Mouse (Mus musculus) myocyte (in vitro differentiated cells): ENCODE measurements around the gene Col1a1. TPM values are rescaled to one million over a fixed set of nuclear protein-coding genes. Genes with fewer than 3 reads are reported as not detected.
A peak's percentile ranks its signal among the peaks of the same experiment; 100 is the strongest.

Experiments used
- H3K27me3 ChIP-seq: one replicate; pipeline ENCODE4 v1.6.1; 2011; ENCODE audit not compliant: control insufficient read depth, insufficient read depth, insufficient read length
- H3K36me3 ChIP-seq: one replicate; pipeline ENCODE4 v1.6.1; 2011; ENCODE audit not compliant: control insufficient read depth, insufficient read depth
- H3K4me2 ChIP-seq: one replicate; pipeline ENCODE4 v1.6.1; 2011; ENCODE audit warnings: low read depth, control low read depth
- H3K4me3 ChIP-seq: one replicate; pipeline ENCODE4 v1.5.1; 2011; ENCODE audit warnings: mild to moderate bottlenecking, control low read depth, moderate library complexity
- H3K79me2 ChIP-seq: one replicate; pipeline ENCODE4 v1.6.1; 2011; ENCODE audit not compliant: control insufficient read depth, insufficient read depth
- H3ac ChIP-seq: one replicate; pipeline ENCODE4 v1.6.1; 2011; ENCODE audit not compliant: control insufficient read depth, insufficient read length
- CEBPB ChIP-seq: IDR thresholded peaks from 2 replicates; pipeline ENCODE4 v1.6.1; 2011; ENCODE audit warnings: mild to moderate bottlenecking, moderate library complexity; ENCODE audit not compliant: poor library complexity, insufficient read depth, severe bottlenecking
- E2F4 ChIP-seq: IDR thresholded peaks from one replicate; pipeline ENCODE4 v1.6.1; 2011; ENCODE audit warnings: mild to moderate bottlenecking, control low read depth, moderate library complexity; ENCODE audit not compliant: insufficient read depth
- MAX ChIP-seq: IDR thresholded peaks from one replicate; pipeline ENCODE4 v1.6.1; 2011; ENCODE audit warnings: low read depth, mild to moderate bottlenecking, control low read depth
- MYOD1 ChIP-seq, 3 experiments: IDR thresholded peaks; one replicate each; pipeline ENCODE4 v1.6.1; 2011; ENCODE audit warnings: control low read depth in 2 of 3, low read depth in 2 of 3, mild to moderate bottlenecking in 2 of 3, moderate library complexity in 1 of 3; ENCODE audit not compliant: insufficient read length in 2 of 3, control insufficient read depth in 1 of 3
- MYOG ChIP-seq, 3 experiments: IDR thresholded peaks; one replicate each; pipeline ENCODE4 v1.6.1; 2011; ENCODE audit warnings: control low read depth in 2 of 3, low read depth in 2 of 3, mild to moderate bottlenecking in 2 of 3; ENCODE audit not compliant: insufficient read length in 2 of 3, control insufficient read depth in 1 of 3, insufficient read depth in 1 of 3
- POLR2A ChIP-seq: IDR thresholded peaks from one replicate; pipeline ENCODE4 v1.6.1; 2011; ENCODE audit warnings: low read depth, mild to moderate bottlenecking, control low read depth, moderate library complexity; ENCODE audit not compliant: insufficient read length
- POLR2AphosphoS2 ChIP-seq: IDR thresholded peaks from one replicate; pipeline ENCODE4 v1.6.1; 2011; ENCODE audit warnings: low read depth, control low read depth; ENCODE audit not compliant: insufficient read length
- REST ChIP-seq: IDR thresholded peaks from one replicate; pipeline ENCODE4 v1.6.1; 2011; ENCODE audit warnings: mild to moderate bottlenecking, control low read depth, moderate library complexity; ENCODE audit not compliant: insufficient read depth, insufficient read length
- SRF ChIP-seq: IDR thresholded peaks from one replicate; pipeline ENCODE4 v1.6.1; 2011; ENCODE audit warnings: low read depth; ENCODE audit not compliant: control insufficient read depth, insufficient read length
- TCF12 ChIP-seq: IDR thresholded peaks from one replicate; pipeline ENCODE4 v1.6.1; 2011; ENCODE audit warnings: mild to moderate bottlenecking, control low read depth; ENCODE audit not compliant: poor library complexity, insufficient read depth, severe bottlenecking
- TCF3 ChIP-seq: IDR thresholded peaks from one replicate; pipeline ENCODE4 v1.6.1; 2011; ENCODE audit warnings: low read depth, control low read depth; ENCODE audit not compliant: insufficient read length
- USF1 ChIP-seq: IDR thresholded peaks from one replicate; pipeline ENCODE4 v1.6.1; 2011; ENCODE audit warnings: low read depth, mild to moderate bottlenecking, control low read depth, moderate library complexity
- polyA plus RNA-seq: library from polyadenylated mRNA; unstranded; fragments of >200 nt; fragmentation: generic; extraction: Trizol; gene quantifications from one replicate; pipeline ENCODE4 v1.2.1, GENCODE M21; 2012; ENCODE audit warnings: missing spikeins

Col1a1 gene
- polyA plus RNA-seq, 1 experiment: 206 TPM

- TF ChIP-seq POLR2AphosphoS2 (peak; percentile 72), MYOG (IDR thresholded peaks at IDR 0.05; ENCODE audit: control insufficient read depth in 1 of 3, insufficient read depth in 1 of 3, insufficient read length in 2 of 3, low read depth in 2 of 3) (peak in 1 of 3 experiments; percentile 35), POLR2A (peak; percentile 77), MYOD1 (IDR thresholded peaks at IDR 0.05; ENCODE audit: control insufficient read depth in 1 of 3, insufficient read length in 2 of 3, low read depth in 2 of 3) (no peak), CEBPB (peak; percentile 99), MAX (no peak)
- Histone ChIP-seq H3ac (no peak overlapping the region), H3K4me2 (peak overlapping the region; percentile 65), H3K4me3 (no peak overlapping the region), H3K27me3 (no peaks in the 10 kb centered on the region), H3K36me3 (no peaks in the 10 kb centered on the region), H3K79me2 (no peaks in the 10 kb centered on the region)
Observed at GRCm38 (mm10) chr11:94978947-94979346, 42.9 kb downstream of the Col1a1 start.

GRCm38 (mm10) chr11:94979462-94980179 lies 43.6 kb downstream of the Col1a1 start:
- no peak overlapping the region for H3ac ChIP-seq
- H3K36me3 ChIP-seq: no peaks in the 10 kb centered on the region
- TF ChIP-seq USF1: no peak
- no peak for TF ChIP-seq TCF12
- no peak for TF ChIP-seq SRF
- TF ChIP-seq POLR2AphosphoS2: no peak
- TF ChIP-seq CEBPB: no peak
- no peak for TF ChIP-seq POLR2A
- TF ChIP-seq MYOG (IDR thresholded peaks at IDR 0.05; ENCODE audit: control insufficient read depth in 1 of 3, insufficient read depth in 1 of 3, insufficient read length in 2 of 3, low read depth in 2 of 3): no peak
- TF ChIP-seq REST: no peak
- no peak for TF ChIP-seq E2F4
- no peak for TF ChIP-seq MYOD1 (IDR thresholded peaks at IDR 0.05; ENCODE audit: control insufficient read depth in 1 of 3, insufficient read length in 2 of 3, low read depth in 2 of 3)
- no peak for TF ChIP-seq TCF3
- no peak for TF ChIP-seq MAX
- H3K4me2 ChIP-seq: peak overlapping the region; percentile 65
- H3K79me2 ChIP-seq: no peaks in the 10 kb centered on the region
- H3K4me3 ChIP-seq: no peak overlapping the region
- no peaks in the 10 kb centered on the region for H3K27me3 ChIP-seq

DNA sequence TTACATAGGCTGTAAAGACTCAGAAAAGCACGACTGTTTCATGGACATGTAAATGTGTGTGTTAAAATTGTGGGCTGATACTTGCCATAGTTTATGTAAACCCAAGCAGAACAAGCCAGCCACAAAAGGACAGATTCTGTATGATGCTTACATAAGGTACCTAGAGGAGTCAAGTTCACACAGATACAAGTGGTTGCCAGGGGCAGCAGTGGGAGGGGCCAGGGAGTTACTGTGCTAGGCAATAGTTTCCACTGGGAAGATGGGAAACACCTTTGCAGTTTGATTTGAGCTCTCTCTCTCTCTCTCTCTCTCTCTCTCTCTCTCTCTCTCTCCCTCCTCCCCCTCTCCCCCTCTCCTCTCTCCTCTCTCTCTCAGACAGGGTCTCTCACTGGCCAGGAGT lies 49.1 kb downstream of the Col1a1 start:
- Histone ChIP-seq H3K4me3 (no peak overlapping the region), H3K79me2 (no peaks in the 10 kb centered on the region)
- TF ChIP-seq REST (no peak), POLR2A (no peak), MYOD1 (IDR thresholded peaks at IDR 0.05; ENCODE audit: control insufficient read depth in 1 of 3, insufficient read length in 2 of 3, low read depth in 2 of 3) (no peak), TCF12 (no peak)

GRCm38 (mm10) chr11:94985822-94986221 lies 49.8 kb downstream of the Col1a1 start:
- no peaks in the 10 kb centered on the region for H3K36me3 ChIP-seq
- H3K27me3 ChIP-seq: no peaks in the 10 kb centered on the region
- no peaks in the 10 kb centered on the region for H3K79me2 ChIP-seq
- H3K4me3 ChIP-seq: no peak overlapping the region
- H3K4me2 ChIP-seq: no peak overlapping the region
- TF ChIP-seq POLR2A (no peak), REST (no peak), USF1 (no peak), MYOG (IDR thresholded peaks at IDR 0.05; ENCODE audit: control insufficient read depth in 1 of 3, insufficient read depth in 1 of 3, insufficient read length in 2 of 3, low read depth in 2 of 3) (no peak), TCF3 (no peak), POLR2AphosphoS2 (no peak), TCF12 (no peak), MAX (no peak), CEBPB (no peak), MYOD1 (IDR thresholded peaks at IDR 0.05; ENCODE audit: control insufficient read depth in 1 of 3, insufficient read length in 2 of 3, low read depth in 2 of 3) (no peak), SRF (no peak), E2F4 (no peak)
- no peak overlapping the region for H3ac ChIP-seq

More for the DNA sequence above, 49.1 kb downstream of the Col1a1 start:
- no peak overlapping the region for H3K4me2 ChIP-seq
- H3K27me3 ChIP-seq: no peaks in the 10 kb centered on the region
- H3K36me3 ChIP-seq: no peaks in the 10 kb centered on the region
- no peak overlapping the region for H3ac ChIP-seq

DNA sequence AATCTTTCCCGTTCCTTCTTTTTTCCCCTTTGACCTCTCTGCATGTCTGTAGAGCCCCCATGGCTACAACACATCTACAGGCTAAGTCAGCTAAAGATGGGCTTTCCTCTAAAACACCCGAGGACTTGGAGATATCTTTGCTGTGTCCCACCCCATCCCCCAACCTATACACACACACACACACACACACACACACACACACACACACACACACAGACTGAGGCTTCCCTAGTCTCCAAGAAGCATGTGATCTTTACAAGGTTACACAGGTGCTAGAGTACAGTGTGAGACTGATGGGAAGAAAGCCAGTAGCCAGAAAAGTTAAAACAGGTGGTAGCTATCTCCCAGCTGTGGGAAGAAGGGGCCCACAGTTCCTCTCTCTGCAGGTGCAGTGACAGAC lies 50.4 kb downstream of the Col1a1 start:
- no peak overlapping the region for H3K4me2 ChIP-seq
- H3ac ChIP-seq: no peak overlapping the region
- H3K27me3 ChIP-seq: no peaks in the 10 kb centered on the region
- H3K36me3 ChIP-seq: no peaks in the 10 kb centered on the region
- TF ChIP-seq TCF12 (no peak), MYOD1 (IDR thresholded peaks at IDR 0.05; ENCODE audit: control insufficient read depth in 1 of 3, insufficient read length in 2 of 3, low read depth in 2 of 3) (no peak), REST (no peak), TCF3 (no peak), POLR2AphosphoS2 (no peak), SRF (no peak), POLR2A (no peak), E2F4 (no peak), CEBPB (no peak), MYOG (IDR thresholded peaks at IDR 0.05; ENCODE audit: control insufficient read depth in 1 of 3, insufficient read depth in 1 of 3, insufficient read length in 2 of 3, low read depth in 2 of 3) (no peak), MAX (no peak)
- no peaks in the 10 kb centered on the region for H3K79me2 ChIP-seq
- H3K4me3 ChIP-seq: no peak overlapping the region
